8 mouse cellular contexts compared by ENCODE assay signal in the genomic region with DNA sequence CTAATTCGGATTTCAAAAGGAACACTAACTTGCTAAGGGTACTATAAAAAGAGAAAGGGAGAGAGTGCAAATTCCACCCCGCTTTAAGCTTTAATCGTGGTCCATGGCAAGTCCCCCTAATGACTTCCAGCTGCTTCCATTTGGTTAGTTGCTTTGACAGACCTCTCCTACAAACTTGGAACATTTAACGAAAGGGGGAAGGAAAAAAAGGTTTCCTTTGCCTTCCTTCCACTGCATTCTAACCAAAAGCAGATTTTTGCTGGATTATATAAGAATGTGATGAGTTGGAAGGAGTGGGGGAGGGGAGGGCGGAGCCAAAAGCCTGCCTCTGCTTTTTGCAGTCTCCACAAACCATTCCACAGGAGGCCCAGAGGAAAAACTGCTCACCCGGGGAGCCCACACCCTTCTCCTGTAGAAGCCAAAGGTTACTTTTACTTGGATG. TPM values are rescaled to one million over a fixed set of nuclear protein-coding genes. Genes with fewer than 3 reads are reported as not detected.
A peak's percentile ranks its signal among the peaks of the same experiment; 100 is the strongest.
DNase-seq lines count a peak whose midpoint lies in the region; ATAC-seq and TF ChIP-seq lines count a peak whose summit lies in the region.

No protein-coding gene starts in this region.

- TF ChIP-seq CTCF in gastrocnemius, adult 2 months (IDR thresholded peaks at IDR 0.05), result no peak
- TF ChIP-seq CTCF in lung, postnatal 0 days (IDR thresholded peaks at IDR 0.05), result no peak
- TF ChIP-seq CTCF in midbrain, postnatal 0 days (IDR thresholded peaks at IDR 0.05), result no peak

- peak; percentile 99 for DNase-seq in 3T3-L1 (ENCODE audit: low read depth, low spot score)
- DNase-seq in Muller cell, postnatal 12 days (ENCODE audit: inconsistent ontology term), result peak; percentile 62
- peak; percentile 80 for DNase-seq in gastrocnemius, adult 2 months
- peak; percentile 41 for DNase-seq in lung, postnatal 0 days (ENCODE audit: low spot score)
- DNase-seq in urinary bladder, postnatal 4 days (ENCODE audit: low spot score in 2 of 2), result peak; percentile 67 to 80
- DNase-seq in midbrain, postnatal 0 days (ENCODE audit: low spot score), result no peak
- no peak for DNase-seq in thymus, postnatal 4 days

- H3K27me3 ChIP-seq in intestine, embryonic 15.5 days (replicated peaks), result no peaks in the 10 kb centered on the region
- no peaks in the 10 kb centered on the region for H3K27me3 ChIP-seq in lung, postnatal 0 days (replicated peaks; ENCODE audit: insufficient read depth, low read length)
- no peaks in the 10 kb centered on the region for H3K27me3 ChIP-seq in midbrain, postnatal 0 days (ENCODE audit: insufficient read depth, low read length)

- peak overlapping the region; percentile 81 for H3K27ac ChIP-seq in gastrocnemius, adult 2 months
- H3K27ac ChIP-seq in intestine, embryonic 15.5 days, result peak overlapping the region; percentile 91
- no peak overlapping the region for H3K27ac ChIP-seq in lung, postnatal 0 days (ENCODE audit: low read length)
- H3K27ac ChIP-seq in midbrain, postnatal 0 days (ENCODE audit: low read depth, low read length), result no peak overlapping the region

- H3K36me3 ChIP-seq in intestine, embryonic 15.5 days, result no peaks in the 10 kb centered on the region
- no peaks in the 10 kb centered on the region for H3K36me3 ChIP-seq in lung, postnatal 0 days (ENCODE audit: insufficient read depth, low read length)
- H3K36me3 ChIP-seq in midbrain, postnatal 0 days (ENCODE audit: insufficient read depth, low read length), result no peaks in the 10 kb centered on the region

- H3K4me2 ChIP-seq in intestine, embryonic 15.5 days (replicated peaks), result no peak overlapping the region
- no peak overlapping the region for H3K4me2 ChIP-seq in lung, postnatal 0 days (replicated peaks; ENCODE audit: low read depth, low read length)
- H3K4me2 ChIP-seq in midbrain, postnatal 0 days (ENCODE audit: low read depth, low read length, poor library complexity, severe bottlenecking), result no peak overlapping the region

- no peak for TF ChIP-seq EP300 in lung, postnatal 0 days (IDR thresholded peaks at IDR 0.05)

- H3K4me3 ChIP-seq in gastrocnemius, adult 2 months, result peak overlapping the region; percentile 50
- no peak overlapping the region for H3K4me3 ChIP-seq in intestine, embryonic 15.5 days (replicated peaks)
- H3K4me3 ChIP-seq in lung, postnatal 0 days (ENCODE audit: low read depth, low read length), result no peak overlapping the region
- no peak overlapping the region for H3K4me3 ChIP-seq in midbrain, postnatal 0 days (ENCODE audit: low read depth, low read length)

- H3K9me3 ChIP-seq in intestine, embryonic 15.5 days, result no peaks in the 10 kb centered on the region
- no peaks in the 10 kb centered on the region for H3K9me3 ChIP-seq in lung, postnatal 0 days (ENCODE audit: low read length)
- H3K9me3 ChIP-seq in midbrain, postnatal 0 days (ENCODE audit: low read length), result no peaks in the 10 kb centered on the region

- ATAC-seq in intestine, embryonic 15.5 days, result peak; percentile 75
- ATAC-seq in lung, postnatal 0 days, result peak; percentile 38
- no peak for ATAC-seq in midbrain, postnatal 0 days (ENCODE audit: low FRiP score)

- H3K9ac ChIP-seq in intestine, embryonic 15.5 days, result no peak overlapping the region
- H3K9ac ChIP-seq in lung, postnatal 0 days (replicated peaks; ENCODE audit: low read depth), result no peak overlapping the region
- no peak overlapping the region for H3K9ac ChIP-seq in midbrain, postnatal 0 days (replicated peaks; ENCODE audit: low read length, poor library complexity, severe bottlenecking)

- intact Hi-C loops in gastrocnemius, adult 2 months (cut with DNase I), result loop anchor here (5.0 kb wide), 1 partner anchor 45 kb away; a partner anchor contains a TSS

- H3K4me1 ChIP-seq in intestine, embryonic 15.5 days (replicated peaks), result peaks cover 10% of the 10 kb centered on the region; the same call in 1 of the 2 replicates
- H3K4me1 ChIP-seq in lung, postnatal 0 days (ENCODE audit: insufficient read depth, low read depth, low read length), result no peaks in the 10 kb centered on the region; the same call in 1 of the 2 replicates
- no peaks in the 10 kb centered on the region for H3K4me1 ChIP-seq in midbrain, postnatal 0 days (ENCODE audit: insufficient read depth, low read length)

- WGBS in intestine, embryonic 15.5 days, result 24% methylated on average over 6 of the region's 6 CpGs
- WGBS in lung, postnatal 0 days, result 29% methylated on average over 6 of the region's 6 CpGs
- WGBS in midbrain, postnatal 0 days, result 42% methylated on average over 6 of the region's 6 CpGs

RNA-seq across cellular contexts. Expression of a gene that starts 47.0 kb away (rescaled TPM):
- total RNA-seq in gastrocnemius, adult 2 months (2021), result 100 to 1,000 TPM; 127 to 394 TPM
- polyA plus RNA-seq in intestine, embryonic 15.5 days (2015; fragmentation: Nextera tagmentation; extraction: Ambion mirVana), result 472 and 528 TPM in 2 replicates
- 349 and 355 TPM in 2 replicates for polyA plus RNA-seq in lung, postnatal 0 days (2015; fragmentation: Nextera tagmentation; extraction: Ambion mirVana)
- total RNA-seq in midbrain, postnatal 0 days (2014; rRNA removed), result 93.7 and 128 TPM in 2 replicates
- polyA plus RNA-seq in midbrain, postnatal 0 days (2015; fragmentation: Nextera tagmentation; extraction: Ambion mirVana), result 63.5 and 67.5 TPM in 2 replicates

Comparison
In these comparisons a context has a peak if more than half of its experiments do, and no peak if none do; other contexts are left out.
1. DNase-seq: peak in 3T3-L1 (single experiment), Muller cell, postnatal 12 days (single experiment), gastrocnemius, adult 2 months (single experiment), lung, postnatal 0 days (single experiment) and urinary bladder, postnatal 4 days (2 of 2); none in midbrain, postnatal 0 days (single experiment) and thymus, postnatal 4 days (single experiment).
2. H3K27ac ChIP-seq: peak in gastrocnemius, adult 2 months (single experiment) and intestine, embryonic 15.5 days (single experiment); none in lung, postnatal 0 days (single experiment) and midbrain, postnatal 0 days (single experiment).